7 mouse cellular contexts compared by ENCODE assay signal in the genomic region with DNA sequence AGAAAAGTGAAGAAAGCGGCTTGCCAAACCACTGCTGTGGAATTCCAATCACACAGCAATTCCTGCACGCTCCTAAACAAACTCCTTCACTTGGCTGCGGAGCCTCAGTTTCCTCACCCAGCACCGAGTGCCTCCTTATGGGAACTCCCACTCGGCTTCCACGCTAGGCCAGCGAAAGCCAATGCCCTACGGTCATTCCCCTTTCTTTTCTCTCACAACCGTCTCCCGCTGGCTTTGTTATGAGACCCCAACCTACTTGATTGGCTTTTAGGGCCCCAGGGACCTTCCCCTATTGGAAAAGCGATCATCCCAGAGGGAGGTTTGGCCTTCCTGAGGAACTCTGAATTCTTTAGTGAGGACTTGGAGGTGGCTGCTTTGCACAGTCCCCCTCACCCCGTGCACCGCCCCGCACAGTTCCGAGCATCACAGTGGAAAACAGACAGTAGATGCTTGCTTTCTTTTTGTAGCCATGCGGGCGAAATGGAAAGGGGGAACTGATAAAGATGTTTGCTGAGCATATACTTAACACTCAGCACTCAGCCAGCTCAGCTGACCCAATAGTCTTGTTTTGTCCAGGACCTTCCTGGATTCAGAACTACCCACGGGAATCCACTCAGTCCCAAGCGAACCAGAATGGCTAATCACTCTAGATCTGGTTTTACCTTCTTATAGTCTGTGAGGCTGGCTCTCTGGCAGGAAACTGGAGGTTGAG. TPM values are rescaled to one million over a fixed set of nuclear protein-coding genes. Genes with fewer than 3 reads are reported as not detected.
DNase-seq lines count a peak whose midpoint lies in the region; ATAC-seq and TF ChIP-seq lines count a peak whose summit lies in the region.

No protein-coding gene starts in this region.

- TF ChIP-seq POLR2A in thymus, adult 2 months (IDR thresholded peaks at IDR 0.05; ENCODE audit: control insufficient read depth, extremely low read depth, insufficient read depth, low read length, poor library complexity): no peak

- no peaks in the 10 kb centered on the region for H3K9me3 ChIP-seq in neural tube, embryonic 11.5 days (ENCODE audit: control insufficient read depth, low read length)
- H3K9me3 ChIP-seq in forebrain, embryonic 14.5 days (replicated peaks; ENCODE audit: control insufficient read depth, low read length): no peaks in the 10 kb centered on the region
- H3K9me3 ChIP-seq in liver, embryonic 13.5 days (replicated peaks): no peaks in the 10 kb centered on the region

- H3K9ac ChIP-seq in neural tube, embryonic 11.5 days (ENCODE audit: low read length): peak overlapping the region; percentile 49
- H3K9ac ChIP-seq in forebrain, embryonic 14.5 days (ENCODE audit: low read length): peak overlapping the region; percentile 49
- no peak overlapping the region for H3K9ac ChIP-seq in liver, embryonic 13.5 days

- H3K4me1 ChIP-seq in neural tube, embryonic 11.5 days (ENCODE audit: control insufficient read depth, insufficient read depth, low read length): peaks cover 12% of the 10 kb centered on the region
- H3K4me1 ChIP-seq in forebrain, embryonic 14.5 days (ENCODE audit: control insufficient read depth, insufficient read depth, low read length): peaks cover 8% of the 10 kb centered on the region
- H3K4me1 ChIP-seq in liver, embryonic 13.5 days (replicated peaks): peaks cover 40% of the 10 kb centered on the region
- H3K4me1 ChIP-seq in thymus, adult 2 months (replicated peaks; ENCODE audit: control insufficient read depth, insufficient read depth, low read length): peaks cover 17% of the 10 kb centered on the region

- peak overlapping the region; percentile 39; the same call in 1 of the 2 replicates for H3K27ac ChIP-seq in neural tube, embryonic 11.5 days (ENCODE audit: low read depth, low read length)
- no peak overlapping the region for H3K27ac ChIP-seq in forebrain, embryonic 14.5 days (ENCODE audit: low read depth, low read length)
- H3K27ac ChIP-seq in liver, embryonic 13.5 days: no peak overlapping the region
- no peak overlapping the region for H3K27ac ChIP-seq in thymus, adult 2 months (ENCODE audit: control insufficient read depth, insufficient read depth, low read length)

- DNase-seq in neural tube, embryonic 11.5 days (ENCODE audit: low spot score): no peak
- DNase-seq in neural tube, embryonic 10.5 days (ENCODE audit: extremely low spot score, low spot score): no peak
- DNase-seq in forebrain, embryonic 14.5 days (ENCODE audit: low spot score): no peak
- DNase-seq in liver, embryonic 13.5 days: no peak
- DNase-seq in retina, postnatal 1 day: no peak
- no peak for DNase-seq in thymus, adult 2 months
- DNase-seq in thymus, postnatal 0 days (ENCODE audit: low spot score): no peak

- peaks cover 8% of the 10 kb centered on the region for H3K27me3 ChIP-seq in neural tube, embryonic 11.5 days (ENCODE audit: control insufficient read depth, insufficient read depth, low read length)
- peaks cover 31% of the 10 kb centered on the region for H3K27me3 ChIP-seq in forebrain, embryonic 14.5 days (replicated peaks; ENCODE audit: control insufficient read depth, insufficient read depth, low read length)
- H3K27me3 ChIP-seq in liver, embryonic 13.5 days: peaks cover 72% of the 10 kb centered on the region
- H3K27me3 ChIP-seq in thymus, adult 2 months (ENCODE audit: control insufficient read depth, insufficient read depth, low read length): peaks cover 18% of the 10 kb centered on the region

- no peak for TF ChIP-seq CTCF in thymus, adult 2 months (IDR thresholded peaks at IDR 0.05; ENCODE audit: borderline replicate concordance, control insufficient read depth, extremely low read depth, insufficient read depth, low read length, poor library complexity)

- ATAC-seq in neural tube, embryonic 11.5 days (ENCODE audit: insufficient read depth, low FRiP score, low TSS enrichment): peak; percentile 46
- no peak for ATAC-seq in forebrain, embryonic 14.5 days
- no peak for ATAC-seq in liver, embryonic 13.5 days (ENCODE audit: low read depth)

- no peaks in the 10 kb centered on the region for H3K36me3 ChIP-seq in neural tube, embryonic 11.5 days (ENCODE audit: control insufficient read depth, insufficient read depth, low read length)
- H3K36me3 ChIP-seq in forebrain, embryonic 14.5 days (ENCODE audit: control insufficient read depth, insufficient read depth, low read length): no peaks in the 10 kb centered on the region
- H3K36me3 ChIP-seq in liver, embryonic 13.5 days: no peaks in the 10 kb centered on the region
- no peaks in the 10 kb centered on the region for H3K36me3 ChIP-seq in thymus, adult 2 months (ENCODE audit: control insufficient read depth, insufficient read depth, low read length)

- H3K4me2 ChIP-seq in neural tube, embryonic 11.5 days (ENCODE audit: low read depth): peak overlapping the region; percentile 97
- H3K4me2 ChIP-seq in forebrain, embryonic 14.5 days (ENCODE audit: low read length): peak overlapping the region; percentile 76
- peak overlapping the region; percentile 70 for H3K4me2 ChIP-seq in liver, embryonic 13.5 days

- 2% methylated on average over 19 of the region's 19 CpGs for WGBS in neural tube, embryonic 11.5 days
- WGBS in forebrain, embryonic 14.5 days: 2% methylated on average over 19 of the region's 19 CpGs
- 6% methylated on average over 19 of the region's 19 CpGs for WGBS in liver, embryonic 13.5 days (ENCODE audit: insufficient replicate concordance)
- 9% methylated on average over 19 of the region's 19 CpGs for WGBS in thymus, adult 2 months

- peak overlapping the region; percentile 48 for H3K4me3 ChIP-seq in neural tube, embryonic 11.5 days (ENCODE audit: low read depth, low read length)
- peak overlapping the region; percentile 36 for H3K4me3 ChIP-seq in forebrain, embryonic 14.5 days (ENCODE audit: low read depth, low read length)
- peak overlapping the region; percentile 51 for H3K4me3 ChIP-seq in liver, embryonic 13.5 days (replicated peaks)
- no peak overlapping the region; the same call in 1 of the 2 replicates for H3K4me3 ChIP-seq in thymus, adult 2 months (ENCODE audit: control insufficient read depth, insufficient read depth, low read length)

RNA-seq across cellular contexts. Expression of a gene that starts 0.5 kb away (rescaled TPM):
- polyA plus RNA-seq in neural tube, embryonic 11.5 days (2014; fragmentation: Nextera tagmentation; extraction: Ambion mirVana): 58.4 and 58.9 TPM in 2 replicates
- 58.4 and 80.3 TPM in 2 replicates for polyA plus RNA-seq in forebrain, embryonic 14.5 days (2014; fragmentation: Nextera tagmentation; extraction: Ambion mirVana)
- 7.7 and 8.3 TPM in 2 replicates for polyA plus RNA-seq in liver, embryonic 13.5 days (2015; fragmentation: Nextera tagmentation; extraction: Ambion mirVana)
- polyA plus RNA-seq in thymus, adult 2 months (2012; rRNA removed): 227 and 263 TPM in 2 replicates
- 424 and 433 TPM in 2 replicates for polyA plus RNA-seq in thymus, postnatal 0 days (2015; fragmentation: Nextera tagmentation; extraction: Ambion mirVana)

RNA-seq across cellular contexts. Expression of a gene that starts 21.1 kb away (rescaled TPM):
- 68.0 and 76.6 TPM in 2 replicates for polyA plus RNA-seq in neural tube, embryonic 11.5 days (2014; fragmentation: Nextera tagmentation; extraction: Ambion mirVana)
- 83.9 and 85.1 TPM in 2 replicates for polyA plus RNA-seq in forebrain, embryonic 14.5 days (2014; fragmentation: Nextera tagmentation; extraction: Ambion mirVana)
- polyA plus RNA-seq in liver, embryonic 13.5 days (2015; fragmentation: Nextera tagmentation; extraction: Ambion mirVana): 45.5 and 48.3 TPM in 2 replicates
- 79.7 and 87.9 TPM in 2 replicates for polyA plus RNA-seq in thymus, adult 2 months (2012; rRNA removed)
- 92.5 and 107 TPM in 2 replicates for polyA plus RNA-seq in thymus, postnatal 0 days (2015; fragmentation: Nextera tagmentation; extraction: Ambion mirVana)

RNA-seq across cellular contexts. Expression of a gene that starts 24.7 kb away (rescaled TPM):
- polyA plus RNA-seq in neural tube, embryonic 11.5 days (2014; fragmentation: Nextera tagmentation; extraction: Ambion mirVana): 3.8 and 4.8 TPM in 2 replicates
- polyA plus RNA-seq in forebrain, embryonic 14.5 days (2014; fragmentation: Nextera tagmentation; extraction: Ambion mirVana): 3.9 and 5.8 TPM in 2 replicates
- polyA plus RNA-seq in liver, embryonic 13.5 days (2015; fragmentation: Nextera tagmentation; extraction: Ambion mirVana): 2.4 and 2.5 TPM in 2 replicates
- 24.0 and 31.7 TPM in 2 replicates for polyA plus RNA-seq in thymus, adult 2 months (2012; rRNA removed)
- 5.3 and 5.9 TPM in 2 replicates for polyA plus RNA-seq in thymus, postnatal 0 days (2015; fragmentation: Nextera tagmentation; extraction: Ambion mirVana)

RNA-seq across cellular contexts. Expression of a gene that starts 25.3 kb away (rescaled TPM):
- polyA plus RNA-seq in neural tube, embryonic 11.5 days (2014; fragmentation: Nextera tagmentation; extraction: Ambion mirVana): 87.9 and 88.6 TPM in 2 replicates
- 79.5 and 84.4 TPM in 2 replicates for polyA plus RNA-seq in forebrain, embryonic 14.5 days (2014; fragmentation: Nextera tagmentation; extraction: Ambion mirVana)
- polyA plus RNA-seq in liver, embryonic 13.5 days (2015; fragmentation: Nextera tagmentation; extraction: Ambion mirVana): 65.4 and 69.2 TPM in 2 replicates
- 467 and 538 TPM in 2 replicates for polyA plus RNA-seq in thymus, adult 2 months (2012; rRNA removed)
- polyA plus RNA-seq in thymus, postnatal 0 days (2015; fragmentation: Nextera tagmentation; extraction: Ambion mirVana): 154 and 164 TPM in 2 replicates

RNA-seq across cellular contexts. Expression of a gene that starts 29.7 kb away (rescaled TPM):
- not detected in 2 replicates for polyA plus RNA-seq in neural tube, embryonic 11.5 days (2014; fragmentation: Nextera tagmentation; extraction: Ambion mirVana)
- polyA plus RNA-seq in forebrain, embryonic 14.5 days (2014; fragmentation: Nextera tagmentation; extraction: Ambion mirVana): 0.30 TPM in 1 of 2 replicates, not detected in the other
- not detected in 2 replicates for polyA plus RNA-seq in liver, embryonic 13.5 days (2015; fragmentation: Nextera tagmentation; extraction: Ambion mirVana)
- polyA plus RNA-seq in thymus, adult 2 months (2012; rRNA removed): 2.9 and 4.5 TPM in 2 replicates
- 0.17 and 0.85 TPM in 2 replicates for polyA plus RNA-seq in thymus, postnatal 0 days (2015; fragmentation: Nextera tagmentation; extraction: Ambion mirVana)
